Mouse (Mus musculus): ENCODE results near the gene Set. TPM values are rescaled to one million over a fixed set of nuclear protein-coding genes. Genes with fewer than 3 reads are reported as not detected.

Gene Set
- total RNA-seq (2012; rRNA removed) (580 and 633 TPM in 2 replicates), polyA plus RNA-seq (2012; ENCODE audit: insufficient read depth in 1 of 2, insufficient read length in 2 of 2, low read depth in 1 of 2, low replicate concordance in 2 of 2, missing spikeins in 1 of 2) (100 to 1,000 TPM; 250 to 973 TPM)

DNA sequence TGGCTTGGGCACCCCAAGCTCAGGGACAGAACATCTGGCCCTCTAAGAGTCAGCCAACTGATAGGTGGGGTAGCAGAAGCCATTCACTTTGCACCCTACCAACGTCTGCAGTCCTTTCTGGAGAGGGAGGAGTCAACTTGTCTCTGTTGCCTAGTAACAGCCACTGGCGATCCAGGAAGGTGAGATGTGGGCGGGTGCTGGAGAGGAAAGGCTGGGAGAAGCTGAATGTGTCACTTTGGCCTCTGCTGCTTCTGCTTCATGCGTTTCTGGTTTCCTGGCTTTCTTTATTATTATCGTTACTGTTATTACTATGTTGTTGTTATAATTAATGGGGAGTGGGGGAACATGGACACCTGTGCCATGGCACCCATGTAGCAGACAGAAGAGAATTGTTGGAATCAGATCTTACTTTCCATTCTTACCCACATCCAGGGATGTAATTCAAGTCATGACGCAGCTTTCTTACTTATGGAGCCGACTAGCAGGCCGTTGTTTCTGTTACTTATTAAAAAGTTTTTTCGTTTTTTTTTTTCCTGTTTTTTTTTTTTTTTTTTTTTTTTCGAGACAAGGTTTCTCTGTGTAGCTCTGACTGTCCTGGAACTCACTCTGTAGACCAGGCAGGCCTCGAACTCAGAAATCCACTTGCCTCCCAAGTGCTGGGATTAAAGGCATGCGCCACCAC lies at the start of gene Set:
TSS of gene Set (plus strand) at position 156 of the 682 bp plus-strand sequence.
- H3K4me1 ChIP-seq (ENCODE audit: control insufficient read depth in 1 of 2, insufficient read depth in 2 of 2, low read length in 2 of 2): peaks cover 0 to 10% of the 10 kb centered on the region in 2 experiments; a peak in 2 of 4 replicates
- peak within 1 kb of the TSS; percentile 22 to 45; a peak in 3 of 4 replicates for H3K4me3 ChIP-seq (ENCODE audit: control insufficient read depth in 1 of 2, insufficient read depth in 1 of 2, low read depth in 2 of 2, low read length in 2 of 2)
- DNase-seq (ENCODE audit: low read depth, low spot score): peak; percentile 95
- H3K27ac ChIP-seq (ENCODE audit: control insufficient read depth, low read depth, low read length): peak within 1 kb of the TSS; percentile 40
- peak within 1 kb of the TSS; percentile 49 for H3K9ac ChIP-seq (ENCODE audit: control insufficient read depth, low read depth, low read length, poor library complexity, severe bottlenecking)
- H3K36me3 ChIP-seq (ENCODE audit: control insufficient read depth in 1 of 2, insufficient read depth in 2 of 2, low read length in 2 of 2): peaks cover 0 to 6% of the 10 kb centered on the region in 2 experiments; a peak in 2 of 4 replicates
- no peaks in the 10 kb centered on the region for H3K9me3 ChIP-seq (replicated peaks; ENCODE audit: insufficient read depth, low read length)
- H3K27me3 ChIP-seq (ENCODE audit: control insufficient read depth in 1 of 2, insufficient read depth in 2 of 2, low read length in 2 of 2): no peaks in the 10 kb centered on the region
- no peak; the same call in 1 of the 2 replicates for TF ChIP-seq MYC (IDR thresholded peaks at IDR 0.05; ENCODE audit: low read depth, low read length)
- no peak for TF ChIP-seq UBTF (IDR thresholded peaks at IDR 0.05; ENCODE audit: borderline replicate concordance, insufficient read depth, low read depth, low read length)
- TF ChIP-seq SIN3A (IDR thresholded peaks at IDR 0.05; ENCODE audit: low read length): peak; percentile 43; the same call in 1 of the 2 replicates
- TF ChIP-seq HCFC1 (IDR thresholded peaks at IDR 0.05; ENCODE audit: low read depth, low read length): no peak
- peak in 1 of 2 experiments; percentile 77; a peak in 2 of 4 replicates for TF ChIP-seq POLR2A (IDR thresholded peaks at IDR 0.05; ENCODE audit: control insufficient read depth in 1 of 2, insufficient read depth in 1 of 2, low read depth in 1 of 2, low read length in 2 of 2, poor library complexity in 1 of 2)
- TF ChIP-seq TBP (IDR thresholded peaks at IDR 0.05; ENCODE audit: low read depth, low read length): peak; percentile 62
- no peak for TF ChIP-seq USF2 (IDR thresholded peaks at IDR 0.05; ENCODE audit: borderline replicate concordance in 1 of 2, insufficient read depth in 1 of 2, low read depth in 1 of 2, low read length in 2 of 2)
- no peak for TF ChIP-seq MAZ (IDR thresholded peaks at IDR 0.05; ENCODE audit: low read depth, low read length)
- no peak for TF ChIP-seq TCF12 (IDR thresholded peaks at IDR 0.05; ENCODE audit: low read depth, low read length)
- 0 out of 2 replicates have a peak, but pooled peaks have one; percentile 55 for TF ChIP-seq POLR2AphosphoS2 (IDR thresholded peaks at IDR 0.05; ENCODE audit: low read length)
- peak; percentile 65 for TF ChIP-seq ZNF384 (IDR thresholded peaks at IDR 0.05; ENCODE audit: low read depth, low read length)
- TF ChIP-seq NELFE (IDR thresholded peaks at IDR 0.05; ENCODE audit: low read depth, low read length): peak; percentile 65
- peaks cover 10% of the 10 kb centered on the region for H3K79me2 ChIP-seq (ENCODE audit: control insufficient read depth, insufficient read depth, low read length, poor library complexity)

DNA sequence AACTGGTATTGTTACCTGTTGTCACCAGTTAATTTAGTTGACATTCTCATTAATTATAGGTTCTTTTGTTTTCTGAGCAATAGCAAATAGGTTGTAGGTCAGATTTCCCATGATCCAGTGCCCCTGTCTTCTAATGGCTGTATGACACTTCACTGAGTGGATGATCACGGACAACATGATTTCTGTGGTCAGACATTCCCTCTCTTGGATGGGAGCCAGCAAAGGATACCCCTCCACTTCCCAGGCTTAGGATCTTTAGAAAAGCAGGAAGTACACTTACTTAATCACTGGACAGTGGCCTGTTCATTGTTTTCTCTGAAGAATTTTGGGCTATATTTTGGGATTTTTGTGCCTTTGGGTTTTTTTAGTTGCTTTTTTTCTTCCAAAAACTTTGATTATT lies 48.1 kb upstream of the Set start:
- Histone ChIP-seq H3K9me3 (replicated peaks; ENCODE audit: insufficient read depth, low read length) (no peaks in the 10 kb centered on the region), H3K79me2 (ENCODE audit: control insufficient read depth, insufficient read depth, low read length, poor library complexity) (no peaks in the 10 kb centered on the region), H3K4me3 (ENCODE audit: control insufficient read depth in 1 of 2, insufficient read depth in 1 of 2, low read depth in 2 of 2, low read length in 2 of 2) (no peak overlapping the region), H3K36me3 (ENCODE audit: control insufficient read depth in 1 of 2, insufficient read depth in 2 of 2, low read length in 2 of 2) (no peaks in the 10 kb centered on the region), H3K9ac (ENCODE audit: control insufficient read depth, low read depth, low read length, poor library complexity, severe bottlenecking) (no peak overlapping the region), H3K27ac (ENCODE audit: control insufficient read depth, low read depth, low read length) (no peak overlapping the region), H3K27me3 (ENCODE audit: control insufficient read depth in 1 of 2, insufficient read depth in 2 of 2, low read length in 2 of 2) (no peaks in the 10 kb centered on the region), H3K4me1 (ENCODE audit: control insufficient read depth in 1 of 2, insufficient read depth in 2 of 2, low read length in 2 of 2) (no peaks in the 10 kb centered on the region)
- TF ChIP-seq ZKSCAN1 (IDR thresholded peaks at IDR 0.05; ENCODE audit: low read depth, low read length) (no peak), MAZ (IDR thresholded peaks at IDR 0.05; ENCODE audit: low read depth, low read length) (no peak), ELF1 (IDR thresholded peaks at IDR 0.05; ENCODE audit: low read depth, low read length) (no peak), CTCF (IDR thresholded peaks at IDR 0.05 in 2 of 3, conservative IDR thresholded peaks at IDR 0.05 in 1 of 3; ENCODE audit: control insufficient read depth in 1 of 3, insufficient read depth in 1 of 3, low read depth in 2 of 3, low read length in 3 of 3, poor library complexity in 1 of 3, severe bottlenecking in 1 of 3) (no peak), JUND (IDR thresholded peaks at IDR 0.05; ENCODE audit: low read depth, low read length) (no peak), TCF12 (IDR thresholded peaks at IDR 0.05; ENCODE audit: low read depth, low read length) (no peak), NELFE (IDR thresholded peaks at IDR 0.05; ENCODE audit: low read depth, low read length) (no peak), SIN3A (IDR thresholded peaks at IDR 0.05; ENCODE audit: low read length) (no peak), EP300 (IDR thresholded peaks at IDR 0.05; ENCODE audit: low read depth in 1 of 2, low read length in 2 of 2) (no peak), RAD21 (IDR thresholded peaks at IDR 0.05; ENCODE audit: low read depth, low read length) (no peak), MYC (IDR thresholded peaks at IDR 0.05; ENCODE audit: low read depth, low read length) (no peak), MAX (IDR thresholded peaks at IDR 0.05; ENCODE audit: low read length) (no peak), KAT2A (conservative IDR thresholded peaks at IDR 0.05; ENCODE audit: low read depth, low read length) (no peak), BHLHE40 (IDR thresholded peaks at IDR 0.05; ENCODE audit: borderline replicate concordance, low read depth, low read length) (no peak), SMC3 (IDR thresholded peaks at IDR 0.05; ENCODE audit: low read depth, low read length) (no peak), ZC3H11A (IDR thresholded peaks at IDR 0.05; ENCODE audit: low read depth, low read length) (no peak), TBP (IDR thresholded peaks at IDR 0.05; ENCODE audit: low read depth, low read length) (no peak), CHD2 (IDR thresholded peaks at IDR 0.05; ENCODE audit: low read length) (no peak), POLR2AphosphoS2 (IDR thresholded peaks at IDR 0.05; ENCODE audit: low read length) (no peak), ETS1 (IDR thresholded peaks at IDR 0.05; ENCODE audit: low read depth, low read length) (no peak)
- DNase-seq (ENCODE audit: low read depth, low spot score): no peak
